Mouse (Mus musculus): ENCODE measurements around the gene Ctsh. TPM values are rescaled to one million over a fixed set of nuclear protein-coding genes. Genes with fewer than 3 reads are reported as not detected.

Gene Ctsh
- total RNA-seq, 2 experiments from 2014 or later, result 13.7 to 16.0 TPM

DNA sequence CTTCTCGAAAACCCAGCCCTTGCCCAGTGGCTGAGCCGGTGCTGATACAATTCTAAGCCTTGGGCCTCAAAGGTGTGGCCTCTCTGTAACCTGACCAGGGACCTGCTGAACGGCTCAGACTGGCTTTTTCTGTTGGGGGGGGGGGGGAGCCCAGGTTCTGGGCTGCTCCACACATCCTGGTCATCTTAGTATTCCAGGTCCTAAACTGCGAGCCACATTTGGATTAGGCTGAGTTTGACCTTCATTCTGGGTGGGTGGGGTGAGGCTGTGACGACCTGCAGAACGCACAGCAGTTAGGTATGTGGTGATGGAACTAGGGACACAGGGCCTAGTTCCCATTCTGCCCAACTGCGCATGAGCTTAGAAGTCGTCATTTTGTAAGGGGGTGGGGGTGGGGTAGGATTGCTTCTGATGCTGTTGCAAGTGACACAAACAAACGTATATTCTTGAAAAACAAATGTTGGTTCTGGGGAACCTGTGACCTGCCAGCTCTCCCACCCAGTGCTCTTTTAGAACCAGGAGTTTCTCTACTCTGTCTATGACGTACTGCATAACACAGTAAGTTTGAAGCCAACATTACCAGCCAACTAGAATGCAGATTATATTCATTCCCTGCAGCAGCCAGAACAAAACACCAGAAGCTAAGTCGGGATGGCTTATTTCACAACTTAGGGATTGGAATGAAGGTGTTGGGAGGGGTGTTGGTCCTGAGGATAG lies 70.4 kb downstream of the Ctsh start:
- no peak for DNase-seq (ENCODE audit: low spot score in 2 of 2)
- no peak for TF ChIP-seq CTCF (conservative IDR thresholded peaks at IDR 0.05)
- Histone ChIP-seq H3K27ac (no peak overlapping the region), H3K4me3 (no peak overlapping the region; the same call in 1 of the 2 replicates)

DNA sequence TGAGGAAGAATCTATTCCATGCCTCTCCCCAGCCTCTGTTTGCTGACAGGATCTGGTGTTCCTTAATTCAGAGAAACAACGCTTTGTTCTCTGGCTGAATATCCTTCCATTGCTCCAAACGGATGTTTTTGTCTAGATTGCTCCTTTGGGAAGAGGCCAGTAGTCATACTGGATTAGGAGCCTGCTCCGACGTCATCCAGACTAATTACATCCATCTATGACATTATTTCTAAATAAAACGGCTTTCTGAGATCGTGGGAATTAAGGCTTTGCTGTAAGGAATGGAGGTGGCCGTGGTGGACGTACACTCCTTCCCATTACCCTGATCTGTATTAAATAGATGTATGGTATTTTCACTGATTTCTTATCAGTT lies 70.9 kb downstream of the Ctsh start:
- TF ChIP-seq CTCF (conservative IDR thresholded peaks at IDR 0.05), result no peak
- Histone ChIP-seq H3K4me3 (peak overlapping the region; percentile 8; the same call in 1 of the 2 replicates), H3K27ac (no peak overlapping the region)
- DNase-seq (ENCODE audit: low spot score in 2 of 2), result no peak

Other genes with a start within 250 kb of the Ctsh start
- 100 to 1,000 TPM; 480 to 498 TPM for gene Rasgrf1, start 144.2 kb upstream of the Ctsh start, total RNA-seq (2021)
- gene Morf4l1, start 60.6 kb downstream of the Ctsh start, total RNA-seq (2021), result 100 to 1,000 TPM; 429 to 442 TPM
- gene Adamts7, start 108.9 kb downstream of the Ctsh start, total RNA-seq (2021), result under 1 TPM; 0.59 to 0.97 TPM
- 1 to 10 TPM; 9.5 to 9.7 TPM for gene Tbc1d2b, start 216.7 kb downstream of the Ctsh start, total RNA-seq (2021)

All from layer of hippocampus, adult 2 months (tissue).